Mouse (Mus musculus) limb, embryonic 14.5 days (tissue): ENCODE results near the gene Krtdap. TPM values are rescaled to one million over a fixed set of nuclear protein-coding genes. Genes with fewer than 3 reads are reported as not detected.

ENCODE experiments used
- ATAC-seq: fragments of 200-750 bp; cut with Nextera tagmentation; 2 replicates; pipeline ENCODE4 v1.8.0; 2017; ENCODE audit warnings: low read depth, moderate number of reproducible peaks, moderate TSS enrichment; ENCODE audit not compliant: low FRiP score
- DNase-seq: peaks from one replicate; pipeline ENCODE4 v3.0.0-alpha.2; 2015; ENCODE audit warnings: low spot score
- H3K27ac ChIP-seq: fragments of 300-500 bp; sonication (generic); replicated peaks from 2 replicates; pipeline ENCODE4 v1.5.1; 2014; ENCODE audit warnings: low read depth, mild to moderate bottlenecking, low read length, moderate library complexity, mixed read lengths
- H3K27me3 ChIP-seq: fragments of 300-500 bp; sonication (generic); 2 replicates; pipeline ENCODE4 v1.6.1; 2014; ENCODE audit warnings: low read length, mixed read lengths; ENCODE audit not compliant: control insufficient read depth, insufficient read depth
- H3K36me3 ChIP-seq: fragments of 300-500 bp; sonication (generic); 2 replicates; pipeline ENCODE4 v1.6.1; 2014; ENCODE audit warnings: mild to moderate bottlenecking, low read length, moderate library complexity, mixed read lengths; ENCODE audit not compliant: control insufficient read depth, insufficient read depth
- H3K4me1 ChIP-seq: fragments of 300-500 bp; sonication (generic); 2 replicates; pipeline ENCODE4 v1.6.1; 2014; ENCODE audit warnings: antibody characterized with exemption, low read length, mixed read lengths; ENCODE audit not compliant: control insufficient read depth, insufficient read depth
- H3K4me2 ChIP-seq: fragments of 300-500 bp; sonication (generic); replicated peaks from 2 replicates; pipeline ENCODE4 v1.6.1; 2014; ENCODE audit warnings: low read depth, mild to moderate bottlenecking, low read length, moderate library complexity; ENCODE audit not compliant: severe bottlenecking
- H3K4me3 ChIP-seq: fragments of 300-500 bp; sonication (generic); replicated peaks from 2 replicates; pipeline ENCODE4 v1.5.1; 2014; ENCODE audit warnings: low read length
- H3K9ac ChIP-seq: fragments of 300-500 bp; sonication (generic); 2 replicates; pipeline ENCODE4 v1.6.1; 2014; ENCODE audit warnings: mild to moderate bottlenecking, low read depth, low read length, moderate library complexity; ENCODE audit not compliant: severe bottlenecking
- H3K9me3 ChIP-seq: fragments of 300-500 bp; sonication (generic); 2 replicates; pipeline ENCODE4 v1.6.1; 2016; ENCODE audit warnings: low read length; ENCODE audit not compliant: control insufficient read depth
- POLR2A ChIP-seq: fragments of 200-500 bp; IDR thresholded peaks from 2 replicates; pipeline ENCODE4 v1.8.0; 2012; ENCODE audit warnings: inconsistent platforms, mild to moderate bottlenecking, moderate library complexity, borderline replicate concordance; ENCODE audit not compliant: insufficient read depth, insufficient read length; ENCODE audit errors: extremely low read depth
- WGBS: fragments of 180-500 bp; shearing (Covaris S2); extraction: QIAGEN DNeasy Blood & Tissue Kit; methylation state at CpG from one replicate; pipeline ENCODE4 v1.1.7; 2014; 5-methylcytosine and 5-hydroxymethylcytosine counted together
- polyA plus RNA-seq, 2 experiments: library from polyadenylated mRNA; depleted of rRNA in 1 of 2; stranded (reverse) in 1 of 2; unstranded in 1 of 2; fragments of >200 nt; fragmentation: Nextera tagmentation in 1 of 2; extraction: Ambion mirVana in 1 of 2; gene quantifications; 2 replicates each; pipeline versions ENCODE4 v1.2.1 to v1.2.3; 2012 to 2014

Krtdap gene
- polyA plus RNA-seq, 2 experiments = 318 to 1,442 TPM

GRCm38 (mm10) chr7:30804026-30804715 is 16.5 kb downstream of the Krtdap start:
- Histone ChIP-seq H3K4me2 (no peak overlapping the region), H3K27me3 (no peaks in the 10 kb centered on the region), H3K36me3 (no peaks in the 10 kb centered on the region), H3K9ac (no peak overlapping the region), H3K4me1 (no peaks in the 10 kb centered on the region), H3K27ac (no peak overlapping the region), H3K4me3 (no peak overlapping the region), H3K9me3 (peaks cover 8% of the 10 kb centered on the region)
- DNase-seq (no peak), ATAC-seq (no peak)
- no peak for TF ChIP-seq POLR2A
- 71% methylated on average over 9 of the region's 9 CpGs for WGBS

- H3K9ac ChIP-seq = no peak overlapping the region
- no peaks in the 10 kb centered on the region for H3K36me3 ChIP-seq
- DNase-seq = no peak
- no peak overlapping the region for H3K4me3 ChIP-seq
- no peak overlapping the region for H3K27ac ChIP-seq
- H3K4me2 ChIP-seq = no peak overlapping the region
- ATAC-seq = no peak
- TF ChIP-seq POLR2A = no peak
- H3K9me3 ChIP-seq = 0 out of 2 replicates have a peak, but pooled peaks cover 2% of the 10 kb centered on the region
- H3K27me3 ChIP-seq = no peaks in the 10 kb centered on the region
- H3K4me1 ChIP-seq = no peaks in the 10 kb centered on the region
- 49% methylated on average over 6 of the region's 6 CpGs for WGBS
Observed at GRCm38 (mm10) chr7:30805924-30806323, 18.2 kb downstream of the Krtdap start.

GRCm38 (mm10) chr7:30810319-30810718 is 22.6 kb downstream of the Krtdap start:
- no peak for DNase-seq
- H3K9ac ChIP-seq = no peak overlapping the region
- no peaks in the 10 kb centered on the region for H3K4me1 ChIP-seq
- no peaks in the 10 kb centered on the region for H3K27me3 ChIP-seq
- H3K4me3 ChIP-seq = no peak overlapping the region
- H3K27ac ChIP-seq = no peak overlapping the region
- H3K4me2 ChIP-seq = no peak overlapping the region
- ATAC-seq = no peak
- H3K36me3 ChIP-seq = no peaks in the 10 kb centered on the region
- no peaks in the 10 kb centered on the region for H3K9me3 ChIP-seq
- 55% methylated on average over 6 of the region's 6 CpGs for WGBS
- no peak for TF ChIP-seq POLR2A

- 45% methylated on average over 9 of the region's 9 CpGs for WGBS
- TF ChIP-seq POLR2A = no peak
- no peaks in the 10 kb centered on the region for H3K9me3 ChIP-seq
- H3K9ac ChIP-seq = no peak overlapping the region
- no peak overlapping the region for H3K4me2 ChIP-seq
- no peak for ATAC-seq
- no peaks in the 10 kb centered on the region for H3K4me1 ChIP-seq
- no peak for DNase-seq
- no peak overlapping the region for H3K4me3 ChIP-seq
- H3K36me3 ChIP-seq = no peaks in the 10 kb centered on the region
- H3K27me3 ChIP-seq = no peaks in the 10 kb centered on the region
- no peak overlapping the region for H3K27ac ChIP-seq
Observed at GRCm38 (mm10) chr7:30811757-30812290, 24.1 kb downstream of the Krtdap start.

- ATAC-seq (no peak), DNase-seq (no peak)
- H3K9me3 ChIP-seq = no peaks in the 10 kb centered on the region
- H3K36me3 ChIP-seq = no peaks in the 10 kb centered on the region
- H3K9ac ChIP-seq = no peak overlapping the region
- H3K4me3 ChIP-seq = no peak overlapping the region
- H3K27me3 ChIP-seq = no peaks in the 10 kb centered on the region
- whole genome bisulfite sequencing = 63% methylated on average over 6 of the region's 6 CpGs
- no peak overlapping the region for H3K27ac ChIP-seq
- H3K4me2 ChIP-seq = no peak overlapping the region
- H3K4me1 ChIP-seq = no peaks in the 10 kb centered on the region
- no peak for TF ChIP-seq POLR2A
Observed at GRCm38 (mm10) chr7:30812291-30812807, 24.7 kb downstream of the Krtdap start.

GRCm38 (mm10) chr7:30820131-30820530 is 32.4 kb downstream of the Krtdap start:
- ATAC-seq (no peak), DNase-seq (no peak)
- no peaks in the 10 kb centered on the region for H3K4me1 ChIP-seq
- H3K9me3 ChIP-seq = no peaks in the 10 kb centered on the region
- H3K4me3 ChIP-seq = no peak overlapping the region
- no peak for TF ChIP-seq POLR2A
- no peaks in the 10 kb centered on the region for H3K27me3 ChIP-seq
- H3K27ac ChIP-seq = no peak overlapping the region
- H3K36me3 ChIP-seq = no peaks in the 10 kb centered on the region
- no peak overlapping the region for H3K4me2 ChIP-seq
- no peak overlapping the region for H3K9ac ChIP-seq
- 58% methylated on average over 5 of the region's 6 CpGs for WGBS
